Mouse (Mus musculus): Measurements from ENCODE around the gene Olfr1022. TPM values are rescaled to one million over a fixed set of nuclear protein-coding genes. Genes with fewer than 3 reads are reported as not detected.

Olfr1022 gene
- polyA plus RNA-seq, 1 experiment = not detected

DNA sequence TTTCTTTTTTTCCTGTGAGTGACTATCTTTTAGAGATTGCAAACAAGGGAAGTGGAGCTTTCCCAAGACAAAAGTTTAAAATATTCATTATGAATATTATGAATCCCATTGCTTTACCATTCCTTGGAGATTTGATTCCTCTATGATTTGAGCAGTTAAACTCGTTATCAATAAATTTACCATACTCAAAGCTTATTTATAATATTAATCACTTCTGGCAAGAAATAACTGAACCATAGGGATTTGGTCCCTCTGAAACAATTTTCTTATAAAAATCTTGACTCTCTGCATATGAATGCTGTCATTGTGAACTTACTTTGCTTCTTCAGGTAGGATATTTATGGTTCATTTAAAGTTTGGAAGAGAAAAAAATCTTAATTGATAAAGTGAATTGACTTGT, 46.5 kb downstream of the Olfr1022 start, which contains the start of gene Olfr1025-ps1:
Gene Olfr1025-ps1, plus strand, starts transcription at position 301 of the 400 bp plus-strand sequence.
- Histone ChIP-seq H3K79me3 (ENCODE audit: low read depth) (no peaks in the 10 kb centered on the region), H3K4me3 (ENCODE audit: insufficient read depth, poor library complexity, severe bottlenecking) (no peak within 1 kb of the TSS), H3K79me2 (ENCODE audit: control insufficient read depth, insufficient read depth) (no peaks in the 10 kb centered on the region), H3K27me3 (ENCODE audit: control insufficient read depth, insufficient read depth, insufficient read length) (no peaks in the 10 kb centered on the region), H3ac (ENCODE audit: control insufficient read depth, insufficient read length, low read depth) (no peak within 1 kb of the TSS), H3K36me3 (ENCODE audit: control insufficient read depth, insufficient read depth) (no peaks in the 10 kb centered on the region)
- TF ChIP-seq FOSL1 (IDR thresholded peaks at IDR 0.05; ENCODE audit: insufficient read depth, low read length, poor library complexity, severe bottlenecking) (no peak), USF1 (IDR thresholded peaks at IDR 0.05; ENCODE audit: low read depth) (no peak), MYOG (IDR thresholded peaks at IDR 0.05; ENCODE audit: control insufficient read depth, extremely low read depth, insufficient read length) (no peak), MYOD1 (IDR thresholded peaks at IDR 0.05; ENCODE audit: control insufficient read depth, insufficient read length, low read depth) (no peak), CTCF (IDR thresholded peaks at IDR 0.05; ENCODE audit: control insufficient read depth, insufficient read depth, insufficient read length) (no peak), MAX (IDR thresholded peaks at IDR 0.05) (no peak), CEBPB (IDR thresholded peaks at IDR 0.05; ENCODE audit: low read depth) (no peak)

Other genes with a start within 250 kb of the Olfr1022 start
- gene Olfr1002, start 217.9 kb upstream of the Olfr1022 start, polyA plus RNA-seq (2012; fragmentation: generic; extraction: Trizol) = not detected
- not detected for gene Olfr154, start 204.1 kb upstream of the Olfr1022 start, polyA plus RNA-seq (2012; fragmentation: generic; extraction: Trizol)
- gene Olfr1006, start 189.8 kb upstream of the Olfr1022 start, polyA plus RNA-seq (2012; fragmentation: generic; extraction: Trizol) = not detected
- gene Olfr1008, start 179.2 kb upstream of the Olfr1022 start, polyA plus RNA-seq (2012; fragmentation: generic; extraction: Trizol) = not detected
- not detected for gene Olfr1009, start 153.2 kb upstream of the Olfr1022 start, polyA plus RNA-seq (2012; fragmentation: generic; extraction: Trizol)
- not detected for gene Olfr1012, start 105.8 kb upstream of the Olfr1022 start, polyA plus RNA-seq (2012; fragmentation: generic; extraction: Trizol)
- gene Olfr1013, start 101.5 kb upstream of the Olfr1022 start, polyA plus RNA-seq (2012; fragmentation: generic; extraction: Trizol) = not detected
- not detected for gene Olfr1014, start 95.9 kb upstream of the Olfr1022 start, polyA plus RNA-seq (2012; fragmentation: generic; extraction: Trizol)
- gene Olfr1015, start 86.6 kb upstream of the Olfr1022 start, polyA plus RNA-seq (2012; fragmentation: generic; extraction: Trizol) = not detected
- not detected for gene Olfr1016, start 66.0 kb upstream of the Olfr1022 start, polyA plus RNA-seq (2012; fragmentation: generic; extraction: Trizol)
- gene Olfr1018, start 50.1 kb upstream of the Olfr1022 start, polyA plus RNA-seq (2012; fragmentation: generic; extraction: Trizol) = not detected
- not detected for gene Olfr1019, start 23.1 kb upstream of the Olfr1022 start, polyA plus RNA-seq (2012; fragmentation: generic; extraction: Trizol)
- gene Olfr1020, start 21.6 kb upstream of the Olfr1022 start, polyA plus RNA-seq (2012; fragmentation: generic; extraction: Trizol) = not detected
- gene Olfr1023, start 17.0 kb downstream of the Olfr1022 start, polyA plus RNA-seq (2012; fragmentation: generic; extraction: Trizol) = not detected
- not detected for gene Olfr1024, start 36.5 kb downstream of the Olfr1022 start, polyA plus RNA-seq (2012; fragmentation: generic; extraction: Trizol)
- gene Olfr1025-ps1, start 46.6 kb downstream of the Olfr1022 start, polyA plus RNA-seq (2012; fragmentation: generic; extraction: Trizol) = not detected
- not detected for gene Olfr1026, start 53.0 kb downstream of the Olfr1022 start, polyA plus RNA-seq (2012; fragmentation: generic; extraction: Trizol)
- gene Olfr1028, start 81.8 kb downstream of the Olfr1022 start, polyA plus RNA-seq (2012; fragmentation: generic; extraction: Trizol) = not detected
- gene Olfr1029, start 105.3 kb downstream of the Olfr1022 start, polyA plus RNA-seq (2012; fragmentation: generic; extraction: Trizol) = not detected
- gene Olfr1030, start 110.7 kb downstream of the Olfr1022 start, polyA plus RNA-seq (2012; fragmentation: generic; extraction: Trizol) = not detected
- gene Olfr1031, start 121.7 kb downstream of the Olfr1022 start, polyA plus RNA-seq (2012; fragmentation: generic; extraction: Trizol) = not detected
- not detected for gene Olfr1032, start 136.9 kb downstream of the Olfr1022 start, polyA plus RNA-seq (2012; fragmentation: generic; extraction: Trizol)
- not detected for gene Olfr1033, start 152.0 kb downstream of the Olfr1022 start, polyA plus RNA-seq (2012; fragmentation: generic; extraction: Trizol)
- not detected for gene Olfr1034, start 177.3 kb downstream of the Olfr1022 start, polyA plus RNA-seq (2012; fragmentation: generic; extraction: Trizol)
- gene Olfr1036, start 205.4 kb downstream of the Olfr1022 start, polyA plus RNA-seq (2012; fragmentation: generic; extraction: Trizol) = not detected
- gene Olfr1037, start 218.8 kb downstream of the Olfr1022 start, polyA plus RNA-seq (2012; fragmentation: generic; extraction: Trizol) = not detected

Measured in C2C12 (cell line).